Mouse (Mus musculus) MEL (cell line): ENCODE data around the gene Pla2g1b. TPM values are rescaled to one million over a fixed set of nuclear protein-coding genes. Genes with fewer than 3 reads are reported as not detected.

Experiments used
- DNase-seq: peaks from one replicate; pipeline ENCODE4 v3.0.0; 2011; ENCODE audit warnings: low read depth, low spot score
- H3K27ac ChIP-seq: 2 replicates; pipeline ENCODE4 v1.5.1; 2012; ENCODE audit warnings: low read depth, mild to moderate bottlenecking, control low read depth, low read length, moderate library complexity; ENCODE audit not compliant: control insufficient read depth
- H3K27me3 ChIP-seq, 2 experiments: fragments of 150-350 bp in 1 of 2; sonication (generic) in 1 of 2; 2 replicates each; pipeline ENCODE4 v1.6.1; 2012; ENCODE audit warnings: low read length in 2 of 2, mild to moderate bottlenecking in 2 of 2, improper control_type of control experiment in 1 of 2, moderate library complexity in 1 of 2; ENCODE audit not compliant: insufficient read depth in 2 of 2, control insufficient read depth in 1 of 2
- H3K36me3 ChIP-seq, 2 experiments: 2 replicates each; pipeline ENCODE4 v1.6.1; 2012 to 2014; ENCODE audit warnings: low read length in 2 of 2, improper control_type of control experiment in 1 of 2, inconsistent platforms in 1 of 2, mild to moderate bottlenecking in 1 of 2; ENCODE audit not compliant: insufficient read depth in 2 of 2, control insufficient read depth in 1 of 2
- H3K4me1 ChIP-seq, 2 experiments: fragments of 150-350 bp in 1 of 2; sonication (generic) in 1 of 2; 2 replicates each; pipeline ENCODE4 v1.6.1; 2012; ENCODE audit warnings: low read length in 2 of 2, improper control_type of control experiment in 1 of 2, mild to moderate bottlenecking in 1 of 2; ENCODE audit not compliant: insufficient read depth in 2 of 2, control insufficient read depth in 1 of 2
- H3K4me3 ChIP-seq, 2 experiments: fragments of 150-350 bp in 1 of 2; sonication (generic) in 1 of 2; 2 replicates each; pipeline ENCODE4 v1.5.1; 2012; ENCODE audit warnings: low read depth in 2 of 2, low read length in 2 of 2, mild to moderate bottlenecking in 2 of 2, moderate library complexity in 2 of 2, control low read depth in 1 of 2, improper control_type of control experiment in 1 of 2; ENCODE audit not compliant: control insufficient read depth in 1 of 2, insufficient read depth in 1 of 2
- H3K79me2 ChIP-seq: 2 replicates; pipeline ENCODE4 v1.6.1; 2012; ENCODE audit warnings: mild to moderate bottlenecking, low read length, moderate library complexity; ENCODE audit not compliant: control insufficient read depth, poor library complexity, insufficient read depth
- H3K9ac ChIP-seq: 2 replicates; pipeline ENCODE4 v1.6.1; 2012; ENCODE audit warnings: low read depth, mild to moderate bottlenecking, control low read depth, low read length, moderate library complexity; ENCODE audit not compliant: control insufficient read depth, poor library complexity, severe bottlenecking
- H3K9me3 ChIP-seq: fragments of 150-350 bp; sonication (generic); replicated peaks from 2 replicates; pipeline ENCODE4 v1.6.1; 2012; ENCODE audit warnings: mild to moderate bottlenecking, low read length, improper control_type of control experiment, moderate library complexity; ENCODE audit not compliant: insufficient read depth
- BHLHE40 ChIP-seq: IDR thresholded peaks from 2 replicates; pipeline ENCODE4 v1.6.1; 2012; ENCODE audit warnings: low read depth, mild to moderate bottlenecking, inconsistent platforms, low read length, improper control_type of control experiment, borderline replicate concordance
- CHD1 ChIP-seq: IDR thresholded peaks from 2 replicates; pipeline ENCODE4 v1.6.1; 2012; ENCODE audit warnings: low read depth, mild to moderate bottlenecking, inconsistent platforms, low read length, improper control_type of control experiment
- CTCF ChIP-seq, 3 experiments: IDR thresholded peaks in 2 of 3; conservative IDR thresholded peaks in 1 of 3; 2 replicates each; pipeline ENCODE4 v1.5.1; 2011 to 2012; ENCODE audit warnings: low read length in 3 of 3, low read depth in 2 of 3, mild to moderate bottlenecking in 2 of 3, improper control_type of control experiment in 1 of 3, inconsistent platforms in 1 of 3, mixed read lengths in 1 of 3, moderate library complexity in 1 of 3; ENCODE audit not compliant: control insufficient read depth in 1 of 3, insufficient read depth in 1 of 3, poor library complexity in 1 of 3, severe bottlenecking in 1 of 3
- E2F4 ChIP-seq: IDR thresholded peaks from 2 replicates; pipeline ENCODE4 v1.6.1; 2011; ENCODE audit warnings: low read depth, low read length, improper control_type of control experiment, borderline replicate concordance
- ELF1 ChIP-seq: IDR thresholded peaks from 2 replicates; pipeline ENCODE4 v1.6.1; 2014; ENCODE audit warnings: low read depth, mild to moderate bottlenecking, inconsistent platforms, low read length, improper control_type of control experiment, moderate library complexity
- EP300 ChIP-seq, 2 experiments: IDR thresholded peaks; 2 replicates each; pipeline ENCODE4 v1.6.1; 2011; ENCODE audit warnings: improper control_type of control experiment in 2 of 2, low read length in 2 of 2, low read depth in 1 of 2, mild to moderate bottlenecking in 1 of 2
- ETS1 ChIP-seq: IDR thresholded peaks from 2 replicates; pipeline ENCODE4 v1.6.1; 2012; ENCODE audit warnings: low read depth, mild to moderate bottlenecking, inconsistent platforms, low read length, improper control_type of control experiment, moderate library complexity
- GABPA ChIP-seq: IDR thresholded peaks from 2 replicates; pipeline ENCODE4 v1.6.1; 2012; ENCODE audit warnings: low read depth, mild to moderate bottlenecking, inconsistent platforms, low read length, improper control_type of control experiment, moderate library complexity
- GATA1 ChIP-seq: IDR thresholded peaks from 2 replicates; pipeline ENCODE4 v1.6.1; 2011; ENCODE audit warnings: low read depth, low read length, improper control_type of control experiment
- KAT2A ChIP-seq: conservative IDR thresholded peaks from 2 replicates; pipeline ENCODE4 v1.6.1; 2012; ENCODE audit warnings: low read depth, low read length, improper control_type of control experiment, inconsistent platforms
- MAFK ChIP-seq: IDR thresholded peaks from 2 replicates; pipeline ENCODE4 v1.6.1; 2011; ENCODE audit warnings: low read depth, mild to moderate bottlenecking, low read length, improper control_type of control experiment, borderline replicate concordance
- MAX ChIP-seq: IDR thresholded peaks from 2 replicates; pipeline ENCODE4 v1.6.1; 2011; ENCODE audit warnings: low read length, improper control_type of control experiment
- MEF2A ChIP-seq: IDR thresholded peaks from 2 replicates; pipeline ENCODE4 v1.6.1; 2014; ENCODE audit warnings: low read depth, mild to moderate bottlenecking, inconsistent platforms, low read length, improper control_type of control experiment; ENCODE audit not compliant: poor library complexity, insufficient replicate concordance, severe bottlenecking; ENCODE audit errors: extremely low read depth
- MXI1 ChIP-seq: IDR thresholded peaks from 2 replicates; pipeline ENCODE4 v1.6.1; 2011; ENCODE audit warnings: mild to moderate bottlenecking, low read depth, low read length, improper control_type of control experiment
- MYC ChIP-seq: IDR thresholded peaks from 2 replicates; pipeline ENCODE4 v1.6.1; 2011; ENCODE audit warnings: low read depth, mild to moderate bottlenecking, low read length, improper control_type of control experiment, moderate library complexity
- POLR2AphosphoS2 ChIP-seq: IDR thresholded peaks from 2 replicates; pipeline ENCODE4 v1.6.1; 2011; ENCODE audit warnings: low read length, improper control_type of control experiment
- POLR2AphosphoS5 ChIP-seq: IDR thresholded peaks from 2 replicates; pipeline ENCODE4 v1.6.1; 2012; ENCODE audit warnings: low read depth, borderline replicate concordance, mild to moderate bottlenecking, inconsistent platforms, low read length, moderate library complexity, mixed read lengths
- TAL1 ChIP-seq: IDR thresholded peaks from 2 replicates; pipeline ENCODE4 v1.6.1; 2012; ENCODE audit warnings: mild to moderate bottlenecking, inconsistent platforms, low read length, moderate library complexity, mixed read lengths
- TCF12 ChIP-seq: IDR thresholded peaks from 2 replicates; pipeline ENCODE4 v1.6.1; 2014; ENCODE audit warnings: low read depth, mild to moderate bottlenecking, inconsistent platforms, low read length, improper control_type of control experiment, moderate library complexity
- USF1 ChIP-seq: IDR thresholded peaks from 2 replicates; pipeline ENCODE4 v1.6.1; 2014; ENCODE audit warnings: low read depth, mild to moderate bottlenecking, inconsistent platforms, low read length, improper control_type of control experiment, moderate library complexity
- USF2 ChIP-seq, 2 experiments: IDR thresholded peaks; 2 replicates each; pipeline ENCODE4 v1.6.1; 2011 to 2012; ENCODE audit warnings: improper control_type of control experiment in 2 of 2, low read length in 2 of 2, borderline replicate concordance in 1 of 2, inconsistent platforms in 1 of 2, low read depth in 1 of 2, mild to moderate bottlenecking in 1 of 2; ENCODE audit not compliant: insufficient read depth in 1 of 2
- ZC3H11A ChIP-seq: IDR thresholded peaks from 2 replicates; pipeline ENCODE4 v1.6.1; 2012; ENCODE audit warnings: low read depth, mild to moderate bottlenecking, inconsistent platforms, low read length, improper control_type of control experiment
- ZKSCAN1 ChIP-seq: IDR thresholded peaks from 2 replicates; pipeline ENCODE4 v1.6.1; 2012; ENCODE audit warnings: low read depth, mild to moderate bottlenecking, inconsistent platforms, low read length, improper control_type of control experiment, moderate library complexity
- ZMIZ1 ChIP-seq: IDR thresholded peaks from 2 replicates; pipeline ENCODE4 v1.6.1; 2012; ENCODE audit warnings: low read depth, mild to moderate bottlenecking, inconsistent platforms, low read length, improper control_type of control experiment, moderate library complexity
- ZNF384 ChIP-seq: IDR thresholded peaks from 2 replicates; pipeline ENCODE4 v1.6.1; 2012; ENCODE audit warnings: low read depth, mild to moderate bottlenecking, inconsistent platforms, low read length, improper control_type of control experiment
- polyA plus RNA-seq, 2 experiments: library from polyadenylated mRNA; stranded (reverse) in 1 of 2; unstranded in 1 of 2; fragments of >175 nt in 1 of 2; fragments of >200 nt in 1 of 2; gene quantifications; 2 replicates each; pipeline versions ENCODE4 v1.2.1 to v1.2.4; 2012; ENCODE audit warnings: low replicate concordance in 2 of 2, low read depth in 1 of 2; ENCODE audit not compliant: insufficient read length in 2 of 2, insufficient read depth in 1 of 2, missing spikeins in 1 of 2
- total RNA-seq: library from RNA; depleted of rRNA; stranded (reverse); fragments of 300-350 nt; gene quantifications from 2 replicates; pipeline ENCODE4 v1.2.3, GENCODE M21; 2012

Gene Pla2g1b
- total and polyA plus RNA-seq, 3 experiments: 0.58 to 6.6 TPM; not detected in 1

DNA sequence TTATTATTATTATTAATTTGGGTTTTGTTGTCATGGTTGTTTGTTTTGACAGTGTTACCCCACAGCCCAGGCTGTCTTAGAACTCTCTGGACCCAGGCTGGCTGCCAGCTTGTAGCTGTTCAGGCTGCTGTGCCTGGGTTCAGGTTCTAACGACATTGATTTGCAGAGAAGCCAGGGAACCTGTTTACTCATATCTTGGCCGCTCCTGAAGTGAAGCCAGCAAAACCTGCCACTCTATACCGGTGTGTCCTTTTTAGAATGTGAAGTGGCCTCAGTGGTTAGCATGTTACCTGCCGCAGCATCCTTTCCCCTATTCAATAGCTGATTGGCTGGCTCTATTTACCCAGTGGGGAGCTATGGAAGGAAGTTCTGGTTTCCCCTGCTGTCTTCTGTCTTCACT lies 20.7 kb downstream of the Pla2g1b start:
- H3K4me1 ChIP-seq: 0 out of 4 replicates have a peak, but pooled peaks cover 0 to 6% of the 10 kb centered on the region in 2 experiments
- no peaks in the 10 kb centered on the region for H3K9me3 ChIP-seq
- TF ChIP-seq CHD1 (no peak), GATA1 (no peak), ZMIZ1 (no peak), USF2 (IDR thresholded peaks at IDR 0.05; ENCODE audit: borderline replicate concordance in 1 of 2, insufficient read depth in 1 of 2, low read depth in 1 of 2, low read length in 2 of 2) (no peak), ZNF384 (no peak)
- no peaks in the 10 kb centered on the region for H3K79me2 ChIP-seq
- no peak overlapping the region for H3K4me3 ChIP-seq
- DNase-seq: no peak
- no peak overlapping the region for H3K27ac ChIP-seq
- H3K27me3 ChIP-seq: no peaks in the 10 kb centered on the region
- H3K36me3 ChIP-seq: peaks cover 0 to 8% of the 10 kb centered on the region in 2 experiments; a peak in 2 of 4 replicates
- no peak overlapping the region for H3K9ac ChIP-seq

DNA sequence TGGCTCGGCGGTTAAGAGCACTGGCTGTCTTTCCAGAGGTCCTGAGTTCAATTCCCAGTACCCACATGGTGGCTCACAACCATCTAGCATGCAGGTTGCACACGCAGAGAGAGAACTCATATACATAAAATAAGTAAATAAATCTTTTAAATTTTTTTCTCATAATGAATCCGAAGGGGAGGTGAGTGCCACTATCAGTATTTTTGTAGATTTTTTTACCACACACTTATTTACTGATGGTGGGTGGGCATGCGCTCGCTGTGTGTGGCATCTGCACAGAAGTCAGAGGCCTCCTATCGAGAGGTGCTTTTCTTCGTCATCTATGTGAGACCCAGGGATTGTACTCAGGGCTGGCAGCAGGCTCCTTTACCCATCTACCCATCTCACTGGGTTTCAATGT lies 21.3 kb downstream of the Pla2g1b start:
- Histone ChIP-seq H3K4me1 (peaks cover 0 to 10% of the 10 kb centered on the region in 2 experiments; a peak in 2 of 4 replicates), H3K4me3 (no peak overlapping the region)

DNA sequence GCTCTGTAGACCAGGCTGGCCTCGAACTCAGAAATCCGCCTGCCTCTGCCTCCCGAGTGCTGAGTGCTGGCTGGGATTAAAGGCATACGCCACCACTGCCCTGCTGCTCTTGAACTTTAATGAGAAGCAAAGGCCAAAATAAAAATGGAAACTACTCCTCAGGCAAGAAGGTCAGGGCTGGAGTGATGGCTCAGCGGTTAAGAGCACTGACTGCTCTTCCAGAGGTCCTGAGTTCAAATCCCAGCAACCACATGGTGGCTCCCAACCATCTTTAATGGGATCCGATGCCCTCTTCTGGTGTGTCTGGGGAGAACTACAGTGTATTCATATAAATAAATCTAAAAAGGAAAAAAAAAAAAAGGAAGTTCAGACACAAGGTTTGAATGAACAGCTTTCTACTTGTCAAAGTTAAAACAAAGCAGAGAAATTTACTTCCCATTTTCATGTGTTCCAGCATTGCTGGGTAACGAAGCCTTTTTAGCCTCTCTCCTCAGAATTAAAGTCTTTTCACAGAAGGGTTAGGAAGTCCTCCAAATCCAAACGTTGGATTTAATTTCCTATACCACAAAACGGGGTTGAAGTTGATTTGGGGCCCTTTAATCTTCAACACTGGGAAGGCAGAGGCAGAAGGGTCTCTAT lies 22.0 kb downstream of the Pla2g1b start:
- Histone ChIP-seq H3K4me3 (no peak overlapping the region; a peak in 1 of 4 replicates), H3K79me2 (no peaks in the 10 kb centered on the region), H3K36me3 (peaks cover 0 to 8% of the 10 kb centered on the region in 2 experiments; a peak in 2 of 4 replicates), H3K9ac (peak overlapping the region; percentile 70), H3K27me3 (no peaks in the 10 kb centered on the region), H3K4me1 (peaks cover 0 to 10% of the 10 kb centered on the region in 2 experiments; a peak in 2 of 4 replicates), H3K27ac (peak overlapping the region; percentile 56), H3K9me3 (no peaks in the 10 kb centered on the region)
- TF ChIP-seq CTCF (IDR thresholded peaks at IDR 0.05 in 2 of 3, conservative IDR thresholded peaks at IDR 0.05 in 1 of 3; ENCODE audit: control insufficient read depth in 1 of 3, insufficient read depth in 1 of 3, low read depth in 2 of 3, low read length in 3 of 3, poor library complexity in 1 of 3, severe bottlenecking in 1 of 3) (0 out of 6 replicates have a peak, but pooled peaks of 1 of the 3 experiments have one; percentile 15), BHLHE40 (no peak), TCF12 (no peak), MEF2A (no peak), ZC3H11A (no peak), MXI1 (no peak)
- peak; percentile 75 for DNase-seq

More for the DNA sequence above, 21.3 kb downstream of the Pla2g1b start:
- Histone ChIP-seq H3K27me3 (no peaks in the 10 kb centered on the region), H3K9me3 (no peaks in the 10 kb centered on the region), H3K79me2 (no peaks in the 10 kb centered on the region), H3K36me3 (peaks cover 0 to 8% of the 10 kb centered on the region in 2 experiments; a peak in 2 of 4 replicates), H3K27ac (no peak overlapping the region), H3K9ac (no peak overlapping the region)
- TF ChIP-seq TAL1: no peak
- no peak for TF ChIP-seq POLR2AphosphoS2
- TF ChIP-seq E2F4: no peak
- TF ChIP-seq GABPA: no peak
- TF ChIP-seq MYC: no peak
- TF ChIP-seq USF1: no peak
- TF ChIP-seq MXI1: no peak
- no peak for TF ChIP-seq EP300 (IDR thresholded peaks at IDR 0.05; ENCODE audit: low read depth in 1 of 2, low read length in 2 of 2)
- no peak for TF ChIP-seq CHD1
- no peak for TF ChIP-seq MEF2A
- TF ChIP-seq BHLHE40: no peak
- TF ChIP-seq ELF1: no peak
- TF ChIP-seq KAT2A: no peak
- no peak for TF ChIP-seq POLR2AphosphoS5
- no peak for TF ChIP-seq MAX
- TF ChIP-seq MAFK: no peak
- no peak for TF ChIP-seq ETS1
- TF ChIP-seq GATA1: no peak
- TF ChIP-seq USF2 (IDR thresholded peaks at IDR 0.05; ENCODE audit: borderline replicate concordance in 1 of 2, insufficient read depth in 1 of 2, low read depth in 1 of 2, low read length in 2 of 2): no peak
- TF ChIP-seq ZKSCAN1: no peak
- no peak for DNase-seq
